8 mouse cellular contexts compared by ENCODE assay signal in the genomic region with DNA sequence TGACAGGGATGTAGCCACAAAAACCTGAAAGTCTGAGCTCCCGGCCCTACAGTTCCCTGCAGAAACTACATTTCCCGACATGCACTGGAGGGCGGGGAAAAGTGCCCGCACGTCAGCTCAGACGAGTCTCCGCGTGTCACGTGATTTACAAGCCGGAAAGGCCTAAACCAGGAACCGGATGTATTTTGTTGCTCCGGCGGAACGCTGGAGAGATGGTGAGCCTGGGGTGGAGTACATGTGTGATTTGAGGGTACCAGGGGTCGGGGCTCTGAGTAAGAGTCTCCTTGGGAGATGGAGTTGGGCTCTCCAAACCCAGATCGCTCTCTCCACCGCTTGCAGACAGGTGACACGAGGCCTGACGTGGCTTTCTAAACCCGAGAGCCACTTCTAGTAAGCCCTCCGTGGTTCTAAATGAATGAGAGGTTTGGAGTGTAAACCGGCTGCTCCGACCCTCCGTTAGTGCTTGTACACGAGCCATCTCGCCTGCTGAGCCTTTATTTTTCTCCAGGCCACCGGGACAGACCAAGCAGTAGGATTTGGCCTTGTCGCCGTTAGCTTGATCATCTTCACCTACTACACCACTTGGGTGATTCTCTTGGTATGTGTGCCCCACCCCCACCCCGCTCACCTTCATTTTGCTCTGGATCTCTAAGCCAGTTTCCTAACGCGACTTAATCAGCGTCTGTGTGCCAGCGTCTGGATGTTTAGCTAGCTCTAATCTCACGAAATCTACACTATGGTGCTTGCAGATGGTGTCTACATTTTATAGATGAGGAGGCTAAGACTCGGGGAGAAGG. TPM values are rescaled to one million over a fixed set of nuclear protein-coding genes. Genes with fewer than 3 reads are reported as not detected.
DNase-seq lines count a peak whose midpoint lies in the region; ATAC-seq and TF ChIP-seq lines count a peak whose summit lies in the region.

A gene (plus strand): TSS at position 161 of the 797 bp plus-strand sequence.

- H3K9me3 ChIP-seq in embryonic facial prominence, embryonic 14.5 days (ENCODE audit: control insufficient read depth, low read length), result no peaks in the 10 kb centered on the region
- no peaks in the 10 kb centered on the region for H3K9me3 ChIP-seq in limb, embryonic 13.5 days
- no peaks in the 10 kb centered on the region for H3K9me3 ChIP-seq in midbrain, embryonic 16.5 days (replicated peaks; ENCODE audit: control insufficient read depth, low read length, poor library complexity, severe bottlenecking)

- 2% methylated on average over 36 of the region's 36 CpGs for WGBS in embryonic facial prominence, embryonic 14.5 days
- 1% methylated on average over 36 of the region's 36 CpGs for WGBS in heart, adult 2 months
- WGBS in limb, embryonic 13.5 days, result 1% methylated on average over 36 of the region's 36 CpGs
- WGBS in midbrain, embryonic 16.5 days, result 2% methylated on average over 36 of the region's 36 CpGs

- DNase-seq in 3T3-L1 (ENCODE audit: low read depth, low spot score), result peak; percentile 98
- DNase-seq in adrenal gland, postnatal 4 days (ENCODE audit: low spot score in 2 of 2), result peak; percentile 54 to 72
- peak; percentile 97 for DNase-seq in embryonic facial prominence, embryonic 14.5 days (ENCODE audit: low spot score)
- DNase-seq in heart, adult 2 months, result peak; percentile 90 to 92
- DNase-seq in kidney, adult 8-10 months, result peak; percentile 91
- DNase-seq in spleen, postnatal 10 days (ENCODE audit: low spot score in 2 of 2), result peak; percentile 78 to 93

- peak within 1 kb of the TSS; percentile 80 for H3K4me3 ChIP-seq in embryonic facial prominence, embryonic 14.5 days (ENCODE audit: low read depth, low read length)
- peak within 1 kb of the TSS; percentile 80 for H3K4me3 ChIP-seq in heart, adult 2 months
- H3K4me3 ChIP-seq in limb, embryonic 13.5 days, result peak within 1 kb of the TSS; percentile 82
- peak within 1 kb of the TSS; percentile 65 for H3K4me3 ChIP-seq in midbrain, embryonic 16.5 days (ENCODE audit: low read depth, low read length)

- intact Hi-C loops in heart, adult 2 months (cut with DNase I), result loop anchor here (5.0 kb wide), 1 partner anchor 186 kb away; a partner anchor contains a TSS

- H3K4me2 ChIP-seq in embryonic facial prominence, embryonic 14.5 days (ENCODE audit: low read depth, low read length), result peak within 1 kb of the TSS; percentile 96
- peak within 1 kb of the TSS; percentile 90 for H3K4me2 ChIP-seq in limb, embryonic 13.5 days (replicated peaks)
- peak within 1 kb of the TSS; percentile 93 for H3K4me2 ChIP-seq in midbrain, embryonic 16.5 days (ENCODE audit: low read length)

- H3K79me2 ChIP-seq in heart, adult 2 months (replicated peaks; ENCODE audit: control insufficient read depth, insufficient read depth, low read length), result no peaks in the 10 kb centered on the region

- H3K36me3 ChIP-seq in embryonic facial prominence, embryonic 14.5 days (ENCODE audit: control insufficient read depth, insufficient read depth, low read length), result peaks cover 38% of the 10 kb centered on the region
- H3K36me3 ChIP-seq in heart, adult 2 months (ENCODE audit: control insufficient read depth, insufficient read depth, low read length), result no peaks in the 10 kb centered on the region
- H3K36me3 ChIP-seq in limb, embryonic 13.5 days, result peaks cover 43% of the 10 kb centered on the region
- H3K36me3 ChIP-seq in midbrain, embryonic 16.5 days (ENCODE audit: control insufficient read depth, insufficient read depth, low read length), result 0 out of 2 replicates have a peak, but pooled peaks cover 6% of the 10 kb centered on the region

- peak within 1 kb of the TSS; percentile 82 for H3K9ac ChIP-seq in embryonic facial prominence, embryonic 14.5 days (ENCODE audit: low read depth, low read length)
- peak within 1 kb of the TSS; percentile 43 for H3K9ac ChIP-seq in heart, adult 2 months (ENCODE audit: low read depth, low read length)
- peak within 1 kb of the TSS; percentile 79 for H3K9ac ChIP-seq in limb, embryonic 13.5 days
- peak within 1 kb of the TSS; percentile 65 for H3K9ac ChIP-seq in midbrain, embryonic 16.5 days (ENCODE audit: low read depth, low read length)

- TF ChIP-seq EP300 in heart, adult 2 months (IDR thresholded peaks at IDR 0.05; ENCODE audit: insufficient read depth, low read depth, low read length), result peak; percentile 65; the same call in 1 of the 2 replicates

- ATAC-seq in embryonic facial prominence, embryonic 14.5 days (ENCODE audit: low read depth), result peak; percentile 87
- peak; percentile 85 for ATAC-seq in limb, embryonic 13.5 days (ENCODE audit: low FRiP score, low read depth)
- peak; percentile 67 for ATAC-seq in midbrain, embryonic 16.5 days

- peak; percentile 39 for TF ChIP-seq CTCF in heart, adult 2 months (IDR thresholded peaks at IDR 0.05)

- peak within 1 kb of the TSS; percentile 71 for H3K27ac ChIP-seq in embryonic facial prominence, embryonic 14.5 days (replicated peaks; ENCODE audit: low read depth, low read length)
- H3K27ac ChIP-seq in heart, adult 2 months, result peak within 1 kb of the TSS; percentile 85
- H3K27ac ChIP-seq in limb, embryonic 13.5 days, result peak within 1 kb of the TSS; percentile 48; the same call in 1 of the 2 replicates
- H3K27ac ChIP-seq in midbrain, embryonic 16.5 days (ENCODE audit: low read length), result peak within 1 kb of the TSS; percentile 76

- peak; percentile 98 for TF ChIP-seq POLR2A in heart, adult 2 months (IDR thresholded peaks at IDR 0.05; ENCODE audit: insufficient read depth, low read depth, low read length)

- peaks cover 7% of the 10 kb centered on the region for H3K4me1 ChIP-seq in embryonic facial prominence, embryonic 14.5 days (ENCODE audit: control insufficient read depth, insufficient read depth, low read length)
- no peaks in the 10 kb centered on the region; the same call in 1 of the 2 replicates for H3K4me1 ChIP-seq in heart, adult 2 months (ENCODE audit: control insufficient read depth, insufficient read depth, low read length)
- H3K4me1 ChIP-seq in limb, embryonic 13.5 days, result peaks cover 22% of the 10 kb centered on the region
- H3K4me1 ChIP-seq in midbrain, embryonic 16.5 days (ENCODE audit: control insufficient read depth, insufficient read depth, low read length), result peaks cover 18% of the 10 kb centered on the region

- no peaks in the 10 kb centered on the region for H3K27me3 ChIP-seq in embryonic facial prominence, embryonic 14.5 days (replicated peaks; ENCODE audit: control insufficient read depth, insufficient read depth, low read length)
- H3K27me3 ChIP-seq in heart, adult 2 months (ENCODE audit: control insufficient read depth, insufficient read depth, low read length), result no peaks in the 10 kb centered on the region
- no peaks in the 10 kb centered on the region for H3K27me3 ChIP-seq in limb, embryonic 13.5 days
- H3K27me3 ChIP-seq in midbrain, embryonic 16.5 days (ENCODE audit: control insufficient read depth, insufficient read depth, low read depth, low read length), result no peaks in the 10 kb centered on the region

RNA-seq across cellular contexts. Expression of the gene that starts here (rescaled TPM):
- 10 to 100 TPM; 61.9 to 64.5 TPM for total RNA-seq in adrenal gland, postnatal 4 days (2021)
- polyA plus RNA-seq in embryonic facial prominence, embryonic 14.5 days (2014; fragmentation: Nextera tagmentation; extraction: Ambion mirVana), result 107 and 110 TPM in 2 replicates
- 10 to 100 TPM; 17.4 to 18.0 TPM for total RNA-seq in heart, adult 2 months (2021)
- 65.3 and 69.2 TPM in 2 replicates for polyA plus RNA-seq in heart, adult 2 months (2012; rRNA removed)
- polyA plus RNA-seq in limb, embryonic 13.5 days (2015; fragmentation: Nextera tagmentation; extraction: Ambion mirVana), result 111 and 118 TPM in 2 replicates
- 136 TPM in 2 replicates for polyA plus RNA-seq in midbrain, embryonic 16.5 days (2015; fragmentation: Nextera tagmentation; extraction: Ambion mirVana)

Comparison
In these comparisons a context has a peak if more than half of its experiments do, and no peak if none do; other contexts are left out.
1. Peak in every context shown above with its lines: DNase-seq, ATAC-seq, H3K4me3 ChIP-seq and H3K27ac ChIP-seq.